Mouse (Mus musculus) T-helper 1 cell (primary cell): ENCODE measurements around the gene Hsp90aa1.
"Not testable (repeated sequence)": the region's sequence is repeated elsewhere in the genome, so short reads cannot be mapped to it uniquely, and the experiment has no call there.

Experiments used
- in situ Hi-C: fragments of 300-600 bp; cut with MboI, MseI; formaldehyde crosslinking; loops from one replicate; pipeline ENCODE4 v1.15.1; 2025; ENCODE audit warnings: high pct_unique_total_duplicates

Hsp90aa1 gene

DNA sequence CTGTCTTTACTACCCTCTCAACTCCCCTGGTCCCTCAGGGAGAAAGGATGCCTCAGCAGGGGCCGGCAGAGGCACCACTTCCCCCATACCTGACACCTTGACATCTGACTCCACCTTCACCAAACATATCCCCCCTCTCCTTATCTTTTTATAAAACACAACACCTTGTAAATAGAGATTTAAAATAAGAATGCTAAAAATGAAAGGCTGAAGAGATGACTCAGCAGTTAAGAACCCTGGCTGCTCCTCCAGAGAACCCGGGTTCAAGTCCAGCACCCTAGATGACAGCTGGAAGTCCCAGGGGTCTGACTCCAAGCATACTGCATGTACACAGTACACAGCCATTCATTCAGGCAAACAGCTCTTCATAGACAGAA is 3.4 kb downstream of the Hsp90aa1 start:
- in situ Hi-C loops, result loop anchor here (5.0 kb wide), 1 partner anchor 38 kb away; the partner anchor contains the start of gene Wdr20

GRCm38 (mm10) chr12:110698523-110699170 is 3.9 kb downstream of the Hsp90aa1 start:
- in situ Hi-C loops, result loop anchor here (5.0 kb wide), 1 partner anchor 39 kb away; the partner anchor contains the start of gene Wdr20

- in situ Hi-C loops, result loop anchor here (5.0 kb wide), 1 partner anchor 39 kb away; the partner anchor contains the start of gene Wdr20
These were observed 4.4 kb downstream of the Hsp90aa1 start for GRCm38 (mm10) chr12:110698080-110698479.

DNA sequence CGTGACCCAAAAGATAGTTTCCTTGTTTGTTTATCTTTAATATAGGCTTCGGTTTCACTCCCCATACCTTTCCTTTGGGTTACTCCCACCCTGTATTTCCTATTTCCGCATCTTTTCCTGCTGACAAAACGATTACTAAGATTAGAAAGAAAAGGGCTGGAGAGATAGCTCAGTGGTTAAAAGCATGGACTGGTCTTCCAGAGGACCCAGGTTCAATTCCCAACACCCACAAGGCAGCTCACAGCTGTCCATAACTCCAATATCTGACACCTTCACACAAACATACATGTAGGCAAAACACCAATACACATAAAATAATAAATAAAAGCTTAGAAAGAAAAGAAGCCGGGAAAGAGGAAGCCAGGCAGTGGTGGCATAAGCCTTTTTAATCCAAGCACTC is 5.1 kb downstream of the Hsp90aa1 start:
- in situ Hi-C loops, result loop anchor here (5.0 kb wide), 1 partner anchor 40 kb away; the partner anchor contains the start of gene Wdr20

DNA sequence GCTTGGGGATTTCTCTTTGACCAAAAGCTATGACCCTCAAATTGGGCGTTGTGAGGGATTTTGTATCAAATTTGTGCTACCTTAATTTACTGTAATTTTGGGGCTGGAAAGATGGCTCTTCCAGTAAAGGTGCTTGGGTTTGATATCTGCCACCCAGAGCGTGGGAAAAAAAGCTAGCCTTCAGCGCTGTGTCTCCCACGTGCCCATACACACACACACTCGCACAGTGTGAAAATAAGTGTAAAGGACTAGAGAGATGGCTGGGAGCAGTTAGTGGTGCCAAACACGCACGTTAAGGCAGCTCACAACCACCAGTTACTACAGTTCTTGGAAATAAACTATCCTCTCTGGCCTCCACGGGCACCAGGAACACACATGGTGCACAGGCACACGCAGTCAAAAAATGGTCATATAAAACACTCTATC is 5.5 kb downstream of the Hsp90aa1 start:
- in situ Hi-C loops, result loop anchor here (5.0 kb wide), 1 partner anchor 40 kb away; the partner anchor contains the start of gene Wdr20

GRCm38 (mm10) chr12:110696173-110696974 is 6.2 kb downstream of the Hsp90aa1 start:
- in situ Hi-C loops, result loop anchor here (5.0 kb wide), 1 partner anchor 41 kb away; the partner anchor contains the start of gene Wdr20

GRCm38 (mm10) chr12:110695676-110696171 is 6.8 kb downstream of the Hsp90aa1 start:
- in situ Hi-C loops, result loop anchor here (5.0 kb wide), 1 partner anchor 42 kb away; the partner anchor contains the start of gene Wdr20

DNA sequence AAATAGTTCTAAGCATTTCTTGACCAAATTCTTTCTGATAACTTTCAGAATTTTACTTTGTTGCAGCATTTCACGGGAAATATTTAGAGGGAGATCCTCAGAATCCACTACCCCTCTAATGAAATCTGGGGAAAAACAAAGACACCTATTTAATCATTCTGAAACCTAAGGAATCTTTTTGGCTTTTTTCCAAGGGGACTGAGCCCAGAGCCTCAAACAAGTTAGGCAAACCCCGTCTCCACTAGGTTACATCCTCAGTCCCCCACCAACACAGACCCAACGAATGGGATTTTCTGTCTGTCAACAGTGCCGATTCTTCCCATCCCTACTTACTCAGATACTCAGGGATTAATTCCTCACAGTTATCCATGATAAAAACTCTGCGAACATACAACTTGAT is 9.2 kb downstream of the Hsp90aa1 start:
- in situ Hi-C loops, result not testable (repeated sequence)

GRCm38 (mm10) chr12:110689919-110690643 is 12.4 kb downstream of the Hsp90aa1 start:
- in situ Hi-C loops, result no loop called here

- in situ Hi-C loops, result not testable (repeated sequence)
These were observed 13.6 kb downstream of the Hsp90aa1 start for GRCm38 (mm10) chr12:110688921-110689320.

DNA sequence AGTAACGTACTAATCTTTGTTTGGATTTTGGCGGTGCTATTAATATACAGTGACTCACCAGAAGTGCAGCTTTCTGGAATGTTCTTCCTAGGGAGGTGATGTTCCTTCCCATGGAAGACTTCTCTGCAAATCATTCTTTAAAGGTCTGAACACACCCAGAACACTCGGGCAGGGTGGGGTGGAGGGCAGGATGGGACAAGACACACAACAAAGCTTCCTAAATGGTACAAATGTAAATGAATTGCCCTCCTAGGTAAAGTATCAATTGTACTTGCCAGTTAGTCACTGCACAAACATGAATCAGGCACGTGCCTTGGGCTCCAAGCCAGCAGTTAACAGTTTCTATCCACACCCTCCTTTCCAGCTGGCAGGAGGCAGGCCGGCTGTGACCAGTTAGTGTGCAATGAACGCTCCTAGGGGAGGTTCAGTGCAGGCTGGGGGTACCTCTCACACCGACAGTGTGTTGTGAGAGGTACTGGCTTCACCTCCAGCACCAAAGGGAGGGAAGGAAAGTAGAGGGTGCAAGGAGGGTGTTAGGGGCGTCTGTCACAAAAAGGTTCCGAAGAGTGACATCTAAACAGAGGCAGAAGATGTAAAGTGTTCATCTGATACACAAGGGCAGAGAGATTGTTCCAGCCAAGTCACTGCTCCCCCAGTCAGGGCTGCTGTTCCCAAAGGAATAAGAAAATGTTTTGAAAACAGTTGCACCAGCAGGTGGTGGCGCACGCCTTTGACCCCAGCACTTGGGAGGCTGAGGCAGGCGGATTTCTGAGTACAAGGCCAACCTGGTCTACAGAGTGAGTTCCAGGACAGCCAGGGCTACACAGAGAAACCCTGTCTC is 14.4 kb downstream of the Hsp90aa1 start:
- in situ Hi-C loops, result no loop called here

GRCm38 (mm10) chr12:110683580-110683979 is 18.9 kb downstream of the Hsp90aa1 start:
- in situ Hi-C loops, result no loop called here

DNA sequence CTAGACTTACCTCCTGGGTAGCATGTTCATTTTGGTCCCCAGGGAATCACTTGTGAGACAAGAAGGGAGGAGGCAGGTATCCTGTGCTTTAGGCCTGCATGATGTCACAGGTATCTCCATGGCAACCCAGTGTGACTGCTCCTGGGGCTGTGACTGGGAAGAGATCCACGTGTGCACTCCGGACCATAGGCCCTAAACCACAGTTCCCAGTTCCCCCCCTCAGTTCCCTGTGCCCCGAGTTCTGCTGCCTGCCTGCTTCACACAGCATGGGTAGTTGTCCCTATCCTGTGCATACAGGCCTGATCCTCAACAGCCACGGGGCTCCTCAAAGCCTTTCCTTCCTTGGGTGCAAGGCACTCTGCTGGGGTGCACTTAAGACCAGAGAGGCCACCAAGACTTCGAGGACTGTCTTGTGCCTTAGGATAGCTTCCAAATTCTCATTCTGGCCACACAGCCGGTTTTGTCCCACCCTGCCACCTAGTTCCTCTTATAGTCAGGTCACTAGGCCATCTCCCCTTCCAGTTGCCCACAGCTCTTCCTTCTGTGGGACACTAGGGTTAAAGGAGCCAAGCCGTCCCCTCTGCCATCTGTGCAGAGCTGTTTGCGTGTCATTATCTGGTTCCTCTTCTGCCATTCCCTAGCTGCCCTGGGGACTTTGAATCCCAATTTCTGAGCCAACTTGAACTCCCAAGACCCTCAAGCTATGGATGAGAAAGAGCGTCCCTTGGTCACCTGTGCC is 19.8 kb downstream of the Hsp90aa1 start, which contains the start of gene 1700001K19Rik:
Gene 1700001K19Rik, minus strand, starts transcription at position 59 of the 739 bp plus-strand sequence.
- in situ Hi-C loops, result no loop called here

DNA sequence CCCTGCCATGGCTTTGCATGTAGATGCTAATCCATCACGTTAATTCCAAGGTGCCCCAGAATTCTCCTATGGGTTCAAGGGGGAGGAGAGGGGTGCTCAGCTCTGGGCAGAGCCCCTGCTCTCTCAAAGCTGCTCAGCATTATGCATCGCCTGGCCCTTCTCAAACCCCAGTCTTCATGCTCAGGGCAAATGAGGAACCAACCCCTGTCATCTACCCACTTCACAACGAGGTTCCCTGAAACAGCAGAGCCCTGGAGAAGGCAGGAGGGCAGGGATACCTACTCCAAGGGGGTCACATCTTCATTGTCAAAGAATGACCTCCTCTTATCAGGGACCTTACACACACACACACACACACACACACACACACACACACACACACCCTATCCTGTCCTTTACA is 20.6 kb downstream of the Hsp90aa1 start:
- in situ Hi-C loops, result no loop called here

GRCm38 (mm10) chr12:110681191-110681590 is 21.3 kb downstream of the Hsp90aa1 start:
- in situ Hi-C loops, result no loop called here

DNA sequence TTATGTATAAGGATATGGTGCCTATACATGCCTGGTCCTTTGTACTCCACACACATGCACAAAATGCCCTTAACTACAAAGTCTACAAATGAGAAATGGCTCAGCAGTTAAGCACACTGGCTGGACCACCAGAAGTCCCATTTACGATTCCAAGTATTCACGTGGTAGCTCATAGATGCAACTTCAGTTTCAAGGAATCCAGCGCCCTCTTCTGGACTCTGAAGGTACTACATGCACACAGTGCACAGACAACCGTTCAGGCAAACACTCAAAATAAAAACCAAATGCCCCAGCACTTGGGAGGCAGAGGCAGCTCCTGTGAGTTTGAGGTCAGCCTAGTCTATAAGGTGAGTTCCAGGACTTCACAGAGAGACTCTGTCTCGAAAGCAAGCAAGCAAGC is 28.3 kb downstream of the Hsp90aa1 start:
- in situ Hi-C loops, result loop anchor here (25.0 kb wide), 1 partner anchor 1812 kb away; no protein-coding TSS in a partner anchor

- in situ Hi-C loops, result loop anchor here (25.0 kb wide), 1 partner anchor 1805 kb away; no protein-coding TSS in a partner anchor
These were observed 35.0 kb downstream of the Hsp90aa1 start for GRCm38 (mm10) chr12:110667466-110668077.

- in situ Hi-C loops, result loop anchor here (25.0 kb wide), 1 partner anchor 1799 kb away; no protein-coding TSS in a partner anchor
These were observed 40.8 kb downstream of the Hsp90aa1 start for GRCm38 (mm10) chr12:110661746-110662145.

DNA sequence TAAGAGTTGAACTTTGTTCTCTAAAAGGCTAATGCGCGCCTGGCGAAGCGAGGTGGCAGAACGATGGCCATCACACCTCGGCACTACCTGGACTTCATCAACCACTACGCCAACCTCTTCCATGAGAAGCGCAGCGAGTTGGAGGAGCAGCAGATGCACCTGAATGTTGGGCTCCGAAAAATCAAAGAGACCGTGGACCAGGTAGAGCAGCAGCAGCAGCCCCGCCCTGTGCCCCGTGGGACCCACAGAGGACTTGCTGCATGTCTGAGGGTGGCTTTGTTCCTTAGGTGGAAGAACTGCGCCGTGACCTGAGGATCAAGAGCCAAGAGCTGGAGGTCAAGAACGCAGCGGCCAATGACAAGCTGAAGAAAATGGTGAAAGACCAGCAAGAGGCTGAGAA is 51.1 kb downstream of the Hsp90aa1 start:
- in situ Hi-C loops, result loop anchor here (10.0 to 25.0 kb wide), 2 partner anchors 683 to 1789 kb away; no protein-coding TSS in a partner anchor
